Mouse (Mus musculus): ENCODE data around the gene Tspan12. TPM values are rescaled to one million over a fixed set of nuclear protein-coding genes. Genes with fewer than 3 reads are reported as not detected.
"Not testable (repeated sequence)": the region's sequence is repeated elsewhere in the genome, so short reads cannot be mapped to it uniquely, and the experiment has no call there.

Tspan12 gene
- polyA plus RNA-seq (2012; rRNA removed), result 10.9 and 15.9 TPM in 2 replicates

DNA sequence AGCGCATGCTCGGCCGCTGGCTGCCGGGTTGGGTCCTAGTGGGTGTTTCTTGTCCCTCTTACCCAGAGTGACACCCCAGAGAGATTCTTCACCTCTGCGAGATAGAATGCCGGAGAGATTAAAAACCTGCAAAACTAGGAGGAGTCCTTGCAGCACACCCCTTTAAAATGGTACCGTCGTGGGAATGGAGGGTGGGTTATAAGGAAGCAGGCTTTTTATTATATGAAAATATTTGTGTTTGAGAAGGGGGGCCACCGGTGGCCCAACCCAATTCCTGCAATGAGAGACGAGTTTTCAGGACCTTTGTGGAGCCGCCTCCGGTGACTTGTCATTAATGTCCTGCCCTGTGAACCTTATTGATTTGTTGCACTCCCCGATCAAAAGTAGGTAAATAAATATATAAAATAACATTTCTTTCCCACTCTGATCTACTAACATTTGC lies at the start of gene Tspan12:
TSS of gene Tspan12 (minus strand) at position 172 of the 442 bp plus-strand sequence.
- TF ChIP-seq POLR2A (IDR thresholded peaks at IDR 0.05; ENCODE audit: borderline replicate concordance, extremely low read depth, insufficient read depth, insufficient read length, poor library complexity, severe bottlenecking), result no peak
- TF ChIP-seq CTCF (IDR thresholded peaks at IDR 0.05; ENCODE audit: borderline replicate concordance, extremely low read depth, insufficient read depth, insufficient read length), result no peak
- no peak for DNase-seq (ENCODE audit: low read depth)

DNA sequence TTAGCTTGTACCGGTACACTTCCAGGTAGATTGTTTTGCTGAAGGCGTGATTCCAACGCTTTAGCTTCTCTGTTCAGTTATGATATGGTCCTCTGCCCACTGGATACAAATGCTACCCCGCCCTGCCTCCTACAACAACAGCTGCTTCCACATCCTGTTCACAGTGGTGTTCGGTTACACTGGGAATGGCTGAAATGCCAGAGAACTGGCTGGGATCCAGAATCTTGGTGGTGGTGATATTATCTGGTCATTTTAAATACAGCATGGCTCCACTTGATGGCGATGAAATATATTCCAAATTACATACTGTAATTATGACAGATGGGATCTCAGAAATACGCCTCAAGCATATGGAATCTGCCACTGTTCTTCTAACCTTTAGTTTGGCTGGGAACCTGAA lies 42.1 kb upstream of the Tspan12 start:
- peak; percentile 65 for DNase-seq (ENCODE audit: low read depth)
- TF ChIP-seq CTCF (IDR thresholded peaks at IDR 0.05; ENCODE audit: borderline replicate concordance, extremely low read depth, insufficient read depth, insufficient read length) (no peak), POLR2A (IDR thresholded peaks at IDR 0.05; ENCODE audit: borderline replicate concordance, extremely low read depth, insufficient read depth, insufficient read length, poor library complexity, severe bottlenecking) (no peak)

DNA sequence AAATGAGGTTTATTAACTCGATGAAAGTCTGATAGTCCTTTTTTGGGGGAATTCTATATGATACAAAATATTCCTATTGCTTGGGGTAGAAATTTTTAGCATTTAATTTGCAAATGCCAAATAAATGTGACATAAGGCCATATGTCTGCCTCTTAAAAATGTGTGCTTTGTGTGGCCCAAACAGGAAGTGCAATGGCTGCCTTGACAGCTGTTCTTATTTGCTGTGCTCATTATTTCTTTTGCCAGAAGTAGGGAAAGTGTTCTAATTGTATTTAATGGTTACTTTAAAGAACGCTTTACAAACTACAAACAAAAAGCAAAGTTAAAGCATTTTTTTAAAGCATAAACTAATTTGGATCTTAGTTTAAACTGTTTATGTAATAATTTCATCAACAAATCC lies 36.8 kb upstream of the Tspan12 start:
- TF ChIP-seq CTCF (IDR thresholded peaks at IDR 0.05; ENCODE audit: borderline replicate concordance, extremely low read depth, insufficient read depth, insufficient read length) (no peak), POLR2A (IDR thresholded peaks at IDR 0.05; ENCODE audit: borderline replicate concordance, extremely low read depth, insufficient read depth, insufficient read length, poor library complexity, severe bottlenecking) (no peak)
- peak; percentile 57 for DNase-seq (ENCODE audit: low read depth)

DNA sequence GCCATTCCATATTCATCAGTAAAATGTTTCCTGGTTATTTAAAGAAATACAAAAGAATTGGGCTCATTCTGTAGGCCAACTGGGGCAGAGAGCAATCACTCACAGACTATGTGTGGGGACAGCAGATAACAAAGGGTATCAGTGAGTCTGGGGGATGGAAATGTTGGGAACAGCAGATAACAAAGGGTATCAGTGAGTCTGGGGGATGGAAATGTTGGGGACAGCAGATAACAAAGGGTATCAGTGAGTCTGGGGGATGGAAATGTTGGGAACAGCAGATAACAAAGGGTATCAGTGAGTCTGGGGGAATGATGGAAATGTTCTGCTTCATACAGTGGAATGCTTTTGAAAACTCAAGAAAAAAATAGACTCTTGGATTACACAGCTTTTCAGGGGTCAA lies 35.7 kb upstream of the Tspan12 start:
- DNase-seq (ENCODE audit: low read depth), result not testable (repeated sequence)

DNA sequence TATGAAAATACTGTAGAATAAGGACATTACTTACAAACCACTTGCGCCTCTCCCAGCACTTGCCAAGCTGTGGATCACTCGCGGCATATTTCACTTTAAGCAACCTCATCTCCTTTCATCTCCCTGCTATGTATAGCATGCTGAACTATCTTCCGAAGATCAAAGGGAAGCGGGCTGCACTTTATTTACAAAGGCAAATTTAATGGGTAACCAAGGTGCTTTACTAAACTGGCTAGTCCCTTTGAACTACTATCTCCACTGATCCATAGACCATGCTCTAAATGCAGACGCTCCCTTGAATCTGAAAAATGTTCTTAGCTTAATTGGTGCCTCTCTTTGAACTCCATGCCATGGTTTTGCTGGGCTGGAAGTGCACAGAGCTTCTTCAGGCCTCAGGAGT lies 27.2 kb upstream of the Tspan12 start:
- DNase-seq (ENCODE audit: low read depth), result peak; percentile 35
- TF ChIP-seq CTCF (IDR thresholded peaks at IDR 0.05; ENCODE audit: borderline replicate concordance, extremely low read depth, insufficient read depth, insufficient read length) (no peak), POLR2A (IDR thresholded peaks at IDR 0.05; ENCODE audit: borderline replicate concordance, extremely low read depth, insufficient read depth, insufficient read length, poor library complexity, severe bottlenecking) (no peak)

DNA sequence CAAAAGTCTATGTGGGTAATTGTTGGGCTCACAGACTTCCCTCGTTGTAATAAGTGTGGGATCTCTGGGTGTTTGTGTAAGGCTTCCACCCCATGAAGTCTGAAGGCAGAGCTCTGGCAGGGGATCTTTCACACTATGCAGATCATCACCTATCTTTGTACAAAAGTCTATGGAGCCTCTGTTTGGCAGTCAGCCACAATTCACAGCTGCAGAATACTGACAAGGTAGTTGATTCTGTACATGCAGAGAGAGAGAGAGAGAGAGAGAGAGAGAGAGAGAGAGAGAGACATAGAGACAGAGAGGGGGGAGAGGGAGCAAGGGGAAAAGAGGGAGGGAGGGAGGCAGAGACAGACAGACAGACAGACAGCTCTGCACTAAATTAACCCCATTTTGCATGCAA lies 15.0 kb upstream of the Tspan12 start:
- TF ChIP-seq POLR2A (IDR thresholded peaks at IDR 0.05; ENCODE audit: borderline replicate concordance, extremely low read depth, insufficient read depth, insufficient read length, poor library complexity, severe bottlenecking), result no peak
- no peak for TF ChIP-seq CTCF (IDR thresholded peaks at IDR 0.05; ENCODE audit: borderline replicate concordance, extremely low read depth, insufficient read depth, insufficient read length)
- peak; percentile 50 for DNase-seq (ENCODE audit: low read depth)

DNA sequence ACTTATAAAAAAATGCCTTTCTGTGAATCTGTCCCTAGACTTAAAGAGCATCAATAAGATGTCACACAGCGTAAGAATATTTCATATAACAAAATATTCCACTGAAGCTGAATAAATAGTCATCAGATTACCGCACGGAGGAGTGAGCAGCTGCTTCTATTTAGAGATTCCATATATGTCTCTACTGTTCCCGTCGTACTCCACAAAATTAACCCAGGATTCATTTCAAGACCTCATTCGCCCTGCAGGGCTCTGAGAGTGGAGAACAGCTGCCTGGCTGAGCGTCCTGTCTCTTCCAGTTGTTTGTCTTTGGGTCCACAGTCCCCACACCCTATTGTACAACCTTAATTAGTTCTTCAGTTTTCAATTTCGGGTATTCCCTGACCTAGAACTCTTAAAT lies 11.9 kb upstream of the Tspan12 start:
- DNase-seq (ENCODE audit: low read depth), result no peak
- TF ChIP-seq POLR2A (IDR thresholded peaks at IDR 0.05; ENCODE audit: borderline replicate concordance, extremely low read depth, insufficient read depth, insufficient read length, poor library complexity, severe bottlenecking) (no peak), CTCF (IDR thresholded peaks at IDR 0.05; ENCODE audit: borderline replicate concordance, extremely low read depth, insufficient read depth, insufficient read length) (no peak)

DNA sequence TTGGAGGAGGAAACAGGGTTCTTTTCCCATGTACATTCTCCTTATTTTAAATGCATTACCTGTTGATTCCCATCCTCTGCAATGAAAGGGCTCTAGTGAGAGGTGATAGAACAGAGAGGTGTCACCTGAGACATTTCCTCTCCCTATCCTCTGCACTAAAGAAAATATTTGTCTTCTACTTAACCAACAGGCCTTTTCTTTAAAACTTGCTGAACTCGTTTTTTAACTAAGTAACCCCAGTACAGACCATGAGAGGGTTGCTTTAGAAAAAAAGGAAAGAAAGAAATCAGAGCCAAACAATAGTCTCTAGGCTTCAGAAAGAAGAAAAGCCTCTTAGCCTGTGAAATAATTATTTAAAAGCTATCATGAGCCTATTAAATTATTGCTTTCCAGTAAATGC lies 11.2 kb upstream of the Tspan12 start:
- DNase-seq (ENCODE audit: low read depth), result no peak
- TF ChIP-seq POLR2A (IDR thresholded peaks at IDR 0.05; ENCODE audit: borderline replicate concordance, extremely low read depth, insufficient read depth, insufficient read length, poor library complexity, severe bottlenecking), result no peak
- TF ChIP-seq CTCF (IDR thresholded peaks at IDR 0.05; ENCODE audit: borderline replicate concordance, extremely low read depth, insufficient read depth, insufficient read length), result no peak

DNA sequence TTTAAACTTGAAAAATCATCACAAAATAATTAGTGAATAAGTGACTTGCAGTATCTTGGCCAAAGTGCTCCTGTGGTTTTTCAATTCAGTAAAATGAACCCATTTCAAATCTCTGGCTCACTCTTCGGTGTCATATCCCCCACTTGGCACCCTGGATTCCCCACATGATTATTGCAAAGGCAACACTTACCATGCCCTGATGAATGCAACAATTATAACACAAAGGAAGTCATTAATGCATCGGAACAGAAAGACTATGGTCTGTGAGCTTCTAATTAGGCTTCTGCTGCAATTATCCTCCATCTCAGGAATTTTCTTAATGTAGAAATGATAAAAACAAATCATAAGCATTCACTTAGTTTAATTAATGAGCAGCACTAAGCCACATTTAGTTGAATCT lies 9.0 kb upstream of the Tspan12 start:
- TF ChIP-seq POLR2A (IDR thresholded peaks at IDR 0.05; ENCODE audit: borderline replicate concordance, extremely low read depth, insufficient read depth, insufficient read length, poor library complexity, severe bottlenecking) (no peak), CTCF (IDR thresholded peaks at IDR 0.05; ENCODE audit: borderline replicate concordance, extremely low read depth, insufficient read depth, insufficient read length) (no peak)
- peak; percentile 62 for DNase-seq (ENCODE audit: low read depth)

DNA sequence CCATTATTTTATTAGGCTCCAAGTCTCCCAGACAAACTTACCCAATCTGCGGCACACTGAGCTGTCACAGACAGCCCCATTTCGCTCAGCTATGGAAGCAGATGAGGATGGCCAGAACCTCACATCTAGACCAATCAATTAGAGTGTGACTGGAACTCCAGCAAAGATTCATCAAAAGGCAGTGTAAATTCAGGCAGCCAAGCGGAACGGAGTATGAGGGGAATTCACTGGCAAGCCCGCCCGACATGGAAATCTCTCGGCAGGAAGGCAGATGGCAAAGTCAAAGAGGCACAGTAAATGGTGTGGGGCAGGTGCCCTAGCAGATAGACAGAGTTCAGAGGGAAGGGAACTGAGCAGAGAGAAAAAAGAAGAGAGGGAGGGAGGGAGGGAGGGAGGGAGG lies 5.5 kb upstream of the Tspan12 start:
- no peak for TF ChIP-seq POLR2A (IDR thresholded peaks at IDR 0.05; ENCODE audit: borderline replicate concordance, extremely low read depth, insufficient read depth, insufficient read length, poor library complexity, severe bottlenecking)
- TF ChIP-seq CTCF (IDR thresholded peaks at IDR 0.05; ENCODE audit: borderline replicate concordance, extremely low read depth, insufficient read depth, insufficient read length), result no peak
- peak; percentile 87 for DNase-seq (ENCODE audit: low read depth)

DNA sequence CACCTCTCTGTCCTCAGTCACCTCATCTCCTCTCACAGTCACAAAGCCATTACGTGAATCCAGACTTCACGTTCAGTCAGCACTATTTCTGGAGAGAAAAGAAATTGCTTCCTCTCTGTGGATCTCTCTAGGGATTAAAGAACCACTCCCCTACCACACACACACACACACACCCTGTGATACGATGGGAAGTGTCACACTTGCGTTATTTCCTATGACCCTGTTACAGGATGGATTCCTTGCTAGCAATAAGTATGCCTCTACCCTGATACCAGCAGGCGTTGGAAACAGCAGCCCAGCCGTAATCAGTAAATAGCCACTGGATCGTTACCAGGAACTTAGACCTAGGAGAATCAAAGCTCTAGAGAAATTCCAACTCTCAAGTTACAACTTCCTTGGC lies 3.6 kb upstream of the Tspan12 start:
- TF ChIP-seq POLR2A (IDR thresholded peaks at IDR 0.05; ENCODE audit: borderline replicate concordance, extremely low read depth, insufficient read depth, insufficient read length, poor library complexity, severe bottlenecking) (no peak), CTCF (IDR thresholded peaks at IDR 0.05; ENCODE audit: borderline replicate concordance, extremely low read depth, insufficient read depth, insufficient read length) (no peak)
- no peak for DNase-seq (ENCODE audit: low read depth)

DNA sequence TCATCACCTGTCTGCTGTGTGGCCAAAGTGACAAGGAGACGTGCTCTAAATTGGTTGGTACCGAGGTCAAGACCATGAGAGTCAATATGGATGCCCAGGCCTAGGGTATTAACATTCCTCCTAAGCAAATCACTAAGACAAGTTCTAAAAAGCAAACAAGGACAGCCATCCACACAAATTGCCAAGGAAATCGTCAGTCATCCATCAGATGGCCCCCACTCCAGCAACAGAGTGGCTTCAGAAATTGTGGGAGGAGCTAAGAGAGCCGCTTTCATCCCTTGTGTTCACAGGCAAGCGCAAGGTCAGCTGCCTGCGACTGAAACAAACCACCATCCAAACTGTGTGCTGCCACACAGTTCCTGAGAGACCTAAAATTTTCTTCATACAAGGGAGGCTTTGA lies 1.0 kb upstream of the Tspan12 start:
- TF ChIP-seq POLR2A (IDR thresholded peaks at IDR 0.05; ENCODE audit: borderline replicate concordance, extremely low read depth, insufficient read depth, insufficient read length, poor library complexity, severe bottlenecking), result no peak
- DNase-seq (ENCODE audit: low read depth), result no peak

All from brain, embryonic 14.5 days (tissue).